Mouse (Mus musculus) cortical plate, adult 2 months (tissue): ENCODE measurements around the gene Rai14.

Source experiments
- CTCF ChIP-seq: fragments of 200-500 bp; IDR thresholded peaks from 2 replicates; pipeline ENCODE4 v1.5.1; 2011; ENCODE audit warnings: mild to moderate bottlenecking, control low read depth, low read length; ENCODE audit not compliant: insufficient read depth; ENCODE audit errors: extremely low read depth
- POLR2A ChIP-seq: fragments of 200-500 bp; IDR thresholded peaks from 2 replicates; pipeline ENCODE4 v1.6.1; 2011; ENCODE audit warnings: mild to moderate bottlenecking, low read length, control low read depth; ENCODE audit not compliant: insufficient read depth; ENCODE audit errors: extremely low read depth

GRCm38 (mm10) chr15:10628980-10629346 lies 85.5 kb downstream of the Rai14 start:
- TF ChIP-seq CTCF (no peak), POLR2A (no peak)
